Mouse (Mus musculus): ENCODE measurements around the gene Zfp414.

- TF ChIP-seq EP300 (IDR thresholded peaks at IDR 0.05; ENCODE audit: low read depth) (no peak), CTCF (IDR thresholded peaks at IDR 0.05; ENCODE audit: low read depth) (no peak)
Measured at GRCm38 (mm10) chr17:33678771-33679170, 49.9 kb downstream of the Zfp414 start.

All from heart, postnatal 0 days (tissue).